Comparison of ENCODE assay signal across 24 mouse cellular contexts in the genomic region with DNA sequence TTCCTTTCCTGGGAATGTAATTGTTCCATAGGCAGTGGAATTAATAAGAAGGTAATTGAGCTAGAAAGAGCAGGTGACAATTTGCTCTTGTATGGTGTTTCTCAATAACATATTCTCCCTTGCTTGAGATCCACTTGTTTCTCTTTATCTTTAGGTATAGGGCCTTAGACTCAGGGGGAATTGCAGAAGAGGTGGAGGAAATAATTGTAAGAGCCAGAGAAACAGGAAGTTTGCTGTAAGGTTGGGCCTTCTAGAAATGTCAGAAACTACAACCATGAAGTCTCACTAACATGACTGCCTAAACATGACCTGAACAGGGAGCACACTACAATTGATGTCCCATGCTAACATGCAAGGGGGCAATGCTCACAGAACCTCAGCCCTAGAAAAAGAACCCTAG. TPM values are rescaled to one million over a fixed set of nuclear protein-coding genes. Genes with fewer than 3 reads are reported as not detected.
DNase-seq lines count a peak whose midpoint lies in the region; ATAC-seq and TF ChIP-seq lines count a peak whose summit lies in the region.
"Had no signal": no experiment of that assay in that cellular context is flagged by ENCODE, and none has a peak within 500 bp of the region (broad histone marks: within the 10 kb centered on the region; RNA-seq: fewer than 3 reads in every experiment).

No protein-coding gene starts in this region.

- H3K4me1 ChIP-seq in MEL (ENCODE audit: control insufficient read depth in 1 of 2, insufficient read depth in 2 of 2, low read length in 2 of 2) = no peaks in the 10 kb centered on the region

- no peaks in the 10 kb centered on the region for H3K9me3 ChIP-seq in MEL (replicated peaks; ENCODE audit: insufficient read depth, low read length)
- H3K9me3 ChIP-seq: G1E had no signal

- no peak overlapping the region for H3K9ac ChIP-seq in MEL (ENCODE audit: control insufficient read depth, low read depth, low read length, poor library complexity, severe bottlenecking)

- no peak for TF ChIP-seq CTCF in MEL (IDR thresholded peaks at IDR 0.05 in 2 of 3, conservative IDR thresholded peaks at IDR 0.05 in 1 of 3; ENCODE audit: control insufficient read depth in 1 of 3, insufficient read depth in 1 of 3, low read depth in 2 of 3, low read length in 3 of 3, poor library complexity in 1 of 3, severe bottlenecking in 1 of 3)

- H3K79me2 ChIP-seq in MEL (ENCODE audit: control insufficient read depth, insufficient read depth, low read length, poor library complexity) = no peaks in the 10 kb centered on the region

- ATAC-seq in granulocyte monocyte progenitor cell, adult 5-6 weeks (replicated peaks; ENCODE audit: poor library complexity, severe bottlenecking) = peak; percentile 59
- ATAC-seq in megakaryocyte, adult 5-6 weeks (ENCODE audit: poor library complexity, severe bottlenecking) = peak; percentile 72
- peak; percentile 63 for ATAC-seq in megakaryocyte progenitor cell, adult 5-6 weeks (replicated peaks; ENCODE audit: poor library complexity)
- ATAC-seq: activated CD4-positive, CD25-positive, alpha-beta regulatory T cell, adult 4 months; CD4-positive, CD25-positive, alpha-beta regulatory T cell, adult 4 months; Patski had no signal

- H3K4me3 ChIP-seq in MEL (ENCODE audit: control insufficient read depth in 1 of 2, insufficient read depth in 1 of 2, low read depth in 2 of 2, low read length in 2 of 2) = no peak overlapping the region

- TF ChIP-seq RAD21 in MEL (IDR thresholded peaks at IDR 0.05; ENCODE audit: low read depth, low read length) = no peak

- H3K36me3 ChIP-seq in MEL (ENCODE audit: control insufficient read depth in 1 of 2, insufficient read depth in 2 of 2, low read length in 2 of 2) = no peaks in the 10 kb centered on the region
- H3K36me3 ChIP-seq: G1E had no signal

- intact Hi-C loops in left cerebral cortex, postnatal 25 days (cut with DNase I) = no loop called here

- H3K27ac ChIP-seq in MEL (ENCODE audit: control insufficient read depth, low read depth, low read length) = no peak overlapping the region

- DNase-seq in MEL (ENCODE audit: low read depth, low spot score) = peak; percentile 18
- DNase-seq in ovary, postnatal 10 days (ENCODE audit: low spot score) = no peak
- no peak for DNase-seq in left cerebral cortex, postnatal 25 days (ENCODE audit: low spot score in 2 of 2)
- DNase-seq in kidney, postnatal 10 days = no peak
- DNase-seq in embryo, embryonic 10.5 days (ENCODE audit: low spot score) = no peak
- DNase-seq: adrenal gland, adult 2 months; adrenal gland, adult 8-10 months; adrenal gland, postnatal 10 days; adrenal gland, postnatal 14 days; adrenal gland, postnatal 25 days; adrenal gland, postnatal 36 days; B cell, adult 2 months; cerebellum, adult 11 months; cerebellum, adult 11-12 months; cerebellum, adult 18-20 months had no signal

- peaks cover 0 to 3% of the 10 kb centered on the region in 2 experiments; a peak in 1 of 4 replicates for H3K27me3 ChIP-seq in MEL (ENCODE audit: control insufficient read depth in 1 of 2, insufficient read depth in 2 of 2, low read length in 2 of 2)
- H3K27me3 ChIP-seq: CH12.LX had no signal

- no peak for TF ChIP-seq POLR2A in MEL (IDR thresholded peaks at IDR 0.05; ENCODE audit: control insufficient read depth in 1 of 2, insufficient read depth in 1 of 2, low read depth in 1 of 2, low read length in 2 of 2, poor library complexity in 1 of 2)

- TF ChIP-seq EP300 in MEL (IDR thresholded peaks at IDR 0.05; ENCODE audit: low read depth in 1 of 2, low read length in 2 of 2) = no peak

TF ChIP-seq in MEL, 35 proteins besides CTCF, POLR2A, EP300 and RAD21:
- TF ChIP-seq CHD2 (IDR thresholded peaks at IDR 0.05; ENCODE audit: low read length) = no peak
- TF ChIP-seq MAX (IDR thresholded peaks at IDR 0.05; ENCODE audit: low read length) = no peak

RNA-seq across cellular contexts. Expression of gene Ace2, which starts 50.7 kb away (rescaled TPM):
- not detected in 2 replicates for total RNA-seq in MEL (2012; rRNA removed)
- polyA plus RNA-seq in MEL (2012; ENCODE audit: insufficient read depth in 1 of 2, insufficient read length in 2 of 2, low read depth in 1 of 2, low replicate concordance in 2 of 2, missing spikeins in 1 of 2) = not detected
- total RNA-seq in granulocyte monocyte progenitor cell, adult 5-6 weeks (2014; fragmentation: Nextera tagmentation) = not detected in 2 replicates
- total RNA-seq in granulocyte monocyte progenitor cell, adult 5-6 weeks (2017) = not detected in 2 replicates
- total RNA-seq in megakaryocyte, adult 5-6 weeks (2015) = not detected in 2 replicates
- not detected in 2 replicates for total RNA-seq in megakaryocyte, adult 5-6 weeks (2017)
- not detected in 2 replicates for total RNA-seq in megakaryocyte progenitor cell, adult 5-6 weeks (2015)
- not detected in 2 replicates for total RNA-seq in megakaryocyte progenitor cell, adult 5-6 weeks (2017)
- 1 to 10 TPM; 1.8 to 2.1 TPM for total RNA-seq in left cerebral cortex, postnatal 25 days (2021)
- total RNA-seq: ES-E14 had no signal
- polyA plus RNA-seq: activated CD4-positive, CD25-positive, alpha-beta regulatory T cell, adult 4 months; CD4-positive, CD25-positive, alpha-beta regulatory T cell, adult 4 months; G1E had no signal
